Mouse (Mus musculus) effector memory CD4-positive, alpha-beta T cell, adult 7 months (primary cell): ENCODE measurements around the gene Gsg1l2. TPM values are rescaled to one million over a fixed set of nuclear protein-coding genes. Genes with fewer than 3 reads are reported as not detected.

Experiments used
- polyA plus RNA-seq: library from polyadenylated mRNA; unstranded; fragments of 100-300 nt; shearing (Covaris generic); gene quantifications from one replicate; pipeline ENCODE4 v1.2.1, GENCODE M21; 2017

Gsg1l2 gene
- polyA plus RNA-seq, result not detected

GRCm38 (mm10) chr11:67774379-67774778 is at the start of gene Gsg1l2:
Gsg1l2 (plus strand) TSS chr11:67774608.

GRCm38 (mm10) chr11:67771053-67771452 is 3.4 kb upstream of the Gsg1l2 start, which contains the start of gene Glp2r:
Glp2r (minus strand) TSS chr11:67771153.

GRCm38 (mm10) chr11:67797931-67798330 is 23.5 kb downstream of the Gsg1l2 start, which contains the start of gene Dhrs7c:
Dhrs7c (plus strand) TSS chr11:67798187.

Other genes starting within 250 kb of the Gsg1l2 start
- not detected for gene Rcvrn, start 79.3 kb upstream of the Gsg1l2 start, polyA plus RNA-seq
- not detected for gene Glp2r, start 3.5 kb upstream of the Gsg1l2 start, polyA plus RNA-seq
- gene Dhrs7c, start 23.6 kb downstream of the Gsg1l2 start, polyA plus RNA-seq, result not detected
- not detected for gene Usp43, start 147.5 kb downstream of the Gsg1l2 start, polyA plus RNA-seq
- gene Cfap52, start 191.0 kb downstream of the Gsg1l2 start, polyA plus RNA-seq, result 0.65 TPM
- gene Stx8, start 191.6 kb downstream of the Gsg1l2 start, polyA plus RNA-seq, result 69.8 TPM